Mouse (Mus musculus) heart, embryonic 13.5 days (tissue): ENCODE data around the gene Fam13c. TPM values are rescaled to one million over a fixed set of nuclear protein-coding genes. Genes with fewer than 3 reads are reported as not detected.
A peak's percentile ranks its signal among the peaks of the same experiment; 100 is the strongest.

Experiments used
- ATAC-seq: fragments of 200-750 bp; cut with Nextera tagmentation; 2 replicates; pipeline ENCODE4 v1.8.0; 2017; ENCODE audit warnings: moderate TSS enrichment; ENCODE audit not compliant: insufficient number of reproducible peaks, low FRiP score, low TSS enrichment; ENCODE audit errors: extremely low read depth
- H3K27ac ChIP-seq: fragments of 300-500 bp; sonication (generic); replicated peaks from 2 replicates; pipeline ENCODE4 v1.5.1; 2015; ENCODE audit warnings: moderate library complexity, mild to moderate bottlenecking, inconsistent platforms
- H3K27me3 ChIP-seq: fragments of 300-500 bp; sonication (generic); replicated peaks from 2 replicates; pipeline ENCODE4 v1.6.1; 2015; ENCODE audit warnings: mild to moderate bottlenecking, inconsistent platforms
- H3K36me3 ChIP-seq: fragments of 300-500 bp; sonication (generic); 2 replicates; pipeline ENCODE4 v1.6.1; 2015; ENCODE audit warnings: mild to moderate bottlenecking, inconsistent platforms
- H3K4me1 ChIP-seq: fragments of 300-500 bp; sonication (generic); 2 replicates; pipeline ENCODE4 v1.6.1; 2015; ENCODE audit warnings: inconsistent platforms
- H3K4me2 ChIP-seq: fragments of 300-500 bp; sonication (generic); 2 replicates; pipeline ENCODE4 v1.6.1; 2015; ENCODE audit warnings: inconsistent platforms, mild to moderate bottlenecking, moderate library complexity
- H3K4me3 ChIP-seq: fragments of 300-500 bp; sonication (generic); 2 replicates; pipeline ENCODE4 v1.5.1; 2015; ENCODE audit warnings: moderate library complexity, mild to moderate bottlenecking, inconsistent platforms
- H3K9ac ChIP-seq: fragments of 300-500 bp; sonication (generic); 2 replicates; pipeline ENCODE4 v1.6.1; 2015; ENCODE audit warnings: inconsistent platforms, mild to moderate bottlenecking, moderate library complexity
- H3K9me3 ChIP-seq: fragments of 300-500 bp; sonication (generic); 2 replicates; pipeline ENCODE4 v1.6.1; 2016; ENCODE audit warnings: inconsistent platforms
- WGBS: fragments of 180-500 bp; shearing (Covaris S2); methylation state at CpG from one replicate; pipeline ENCODE4 v1.1.7; 2015; ENCODE audit warnings: mixed read lengths; 5-methylcytosine and 5-hydroxymethylcytosine counted together
- polyA plus RNA-seq: library from polyadenylated mRNA; unstranded; fragments of >200 nt; fragmentation: Nextera tagmentation; extraction: Ambion mirVana; gene quantifications from 2 replicates; pipeline ENCODE4 v1.2.1, GENCODE M21; 2015

The Fam13c gene
- polyA plus RNA-seq, 1 experiment from 2014 or later: 9.5 TPM

DNA sequence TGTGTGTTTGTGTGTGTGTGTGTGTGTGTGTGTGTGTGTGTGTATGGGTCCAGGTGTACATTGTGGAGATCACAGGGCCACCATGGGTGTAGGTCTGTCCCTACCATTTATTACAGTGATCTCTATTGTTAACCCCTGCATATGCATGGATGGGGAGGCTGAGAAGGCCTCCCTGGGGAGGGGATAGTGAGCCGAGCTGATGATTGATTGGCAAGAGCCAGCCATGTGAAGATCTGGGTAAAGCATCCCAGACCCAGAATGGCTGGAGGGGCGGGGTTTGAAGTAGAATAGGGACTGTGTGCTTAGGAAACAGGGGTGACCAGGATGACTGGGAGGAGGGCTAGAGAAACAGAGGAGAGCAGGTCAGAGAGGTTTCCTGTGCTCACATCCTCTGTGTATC, 58.0 kb downstream of the Fam13c start:
- no peak overlapping the region for H3K4me3 ChIP-seq
- no peak for ATAC-seq
- peaks cover 19% of the 10 kb centered on the region for H3K4me1 ChIP-seq
- no peak overlapping the region for H3K4me2 ChIP-seq
- 43% methylated on average over 2 of the region's 2 CpGs for WGBS
- H3K9ac ChIP-seq: no peak overlapping the region
- H3K27ac ChIP-seq: no peak overlapping the region
- H3K36me3 ChIP-seq: peaks cover 5% of the 10 kb centered on the region; the same call in 1 of the 2 replicates
- H3K9me3 ChIP-seq: peaks cover 3% of the 10 kb centered on the region; the same call in 1 of the 2 replicates
- H3K27me3 ChIP-seq: no peaks in the 10 kb centered on the region

DNA sequence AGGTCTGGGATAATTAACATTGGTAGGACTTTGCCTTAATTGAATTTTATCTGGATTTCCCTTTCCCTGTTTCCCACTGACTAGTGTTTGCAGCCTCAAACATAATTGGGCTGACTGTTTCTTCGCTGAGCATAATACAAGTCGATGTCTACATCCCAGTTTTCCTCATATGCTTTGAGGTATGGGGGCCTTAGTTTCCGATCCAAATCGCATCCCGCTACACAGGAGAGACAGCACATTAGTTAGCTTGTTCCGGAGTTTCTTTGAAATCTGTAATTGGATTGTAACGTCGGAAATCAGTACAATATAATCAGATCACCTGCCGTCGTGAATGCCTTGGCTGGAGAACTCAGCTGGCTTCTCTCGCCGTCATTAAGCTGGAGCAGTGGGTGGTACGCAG, 59.0 kb downstream of the Fam13c start:
- ATAC-seq: no peak
- peaks cover 3% of the 10 kb centered on the region; the same call in 1 of the 2 replicates for H3K9me3 ChIP-seq
- no peak overlapping the region for H3K9ac ChIP-seq
- H3K27ac ChIP-seq: no peak overlapping the region
- peaks cover 5% of the 10 kb centered on the region; the same call in 1 of the 2 replicates for H3K36me3 ChIP-seq
- no peaks in the 10 kb centered on the region for H3K27me3 ChIP-seq
- 50% methylated on average over 13 of the region's 13 CpGs for WGBS
- peaks cover 12% of the 10 kb centered on the region for H3K4me1 ChIP-seq
- no peak overlapping the region for H3K4me3 ChIP-seq
- no peak overlapping the region for H3K4me2 ChIP-seq

DNA sequence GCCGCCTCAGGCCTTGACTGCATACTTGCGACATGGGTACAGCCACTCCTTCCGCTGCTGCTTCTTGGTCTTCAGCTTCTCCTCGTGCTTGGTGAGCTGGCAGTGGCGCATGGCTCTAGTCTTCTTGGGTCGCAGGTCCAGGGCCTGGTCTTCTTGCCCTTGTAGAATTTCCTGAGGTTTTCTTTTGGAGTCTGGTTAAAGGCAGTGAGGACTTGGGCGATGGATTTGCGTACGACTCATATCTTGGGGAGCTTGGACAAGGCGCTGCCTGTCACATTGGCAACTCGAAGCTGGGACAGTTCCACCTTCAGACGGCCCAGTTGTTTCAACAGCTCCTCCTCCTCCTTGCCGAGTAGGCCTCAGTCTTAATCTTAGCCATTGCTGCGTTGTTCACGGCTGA, 64.6 kb downstream of the Fam13c start:
- H3K27me3 ChIP-seq: no peaks in the 10 kb centered on the region
- no peak for ATAC-seq

DNA sequence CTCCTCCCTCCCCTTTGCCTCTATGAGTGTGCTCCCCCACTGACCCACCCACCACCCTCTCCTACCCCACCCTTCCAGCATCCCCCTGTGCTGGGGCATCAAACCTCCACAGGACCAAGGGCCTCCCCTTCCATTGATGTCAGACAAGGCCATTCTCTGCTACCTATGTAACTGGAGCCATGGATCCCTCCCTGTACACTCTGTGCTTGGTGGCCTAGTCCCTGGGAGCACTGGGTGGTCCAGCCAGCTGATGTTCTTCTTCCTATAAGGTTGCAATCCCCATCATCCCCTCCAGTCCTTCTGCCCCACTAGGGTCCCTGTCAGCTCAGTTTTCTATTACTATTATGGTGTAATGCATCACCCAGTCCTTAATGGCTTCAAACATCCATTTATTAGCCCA, 65.1 kb downstream of the Fam13c start:
- H3K9me3 ChIP-seq: peaks cover 9% of the 10 kb centered on the region; the same call in 1 of the 2 replicates
- no peak overlapping the region for H3K4me3 ChIP-seq
- H3K27ac ChIP-seq: no peak overlapping the region
- H3K4me2 ChIP-seq: no peak overlapping the region
- H3K4me1 ChIP-seq: peaks cover 4% of the 10 kb centered on the region; the same call in 1 of the 2 replicates
- peaks cover 13% of the 10 kb centered on the region; the same call in 1 of the 2 replicates for H3K36me3 ChIP-seq
- no peaks in the 10 kb centered on the region for H3K27me3 ChIP-seq
- H3K9ac ChIP-seq: no peak overlapping the region
- no peak for ATAC-seq

More for the DNA sequence above, 64.6 kb downstream of the Fam13c start:
- H3K4me3 ChIP-seq: no peak overlapping the region
- no peak overlapping the region for H3K4me2 ChIP-seq
- H3K36me3 ChIP-seq: peaks cover 13% of the 10 kb centered on the region; the same call in 1 of the 2 replicates
- peaks cover 9% of the 10 kb centered on the region; the same call in 1 of the 2 replicates for H3K9me3 ChIP-seq
- WGBS: 75% methylated on average over 15 of the region's 15 CpGs
- no peak overlapping the region for H3K9ac ChIP-seq
- H3K4me1 ChIP-seq: peaks cover 4% of the 10 kb centered on the region; the same call in 1 of the 2 replicates
- H3K27ac ChIP-seq: no peak overlapping the region

DNA sequence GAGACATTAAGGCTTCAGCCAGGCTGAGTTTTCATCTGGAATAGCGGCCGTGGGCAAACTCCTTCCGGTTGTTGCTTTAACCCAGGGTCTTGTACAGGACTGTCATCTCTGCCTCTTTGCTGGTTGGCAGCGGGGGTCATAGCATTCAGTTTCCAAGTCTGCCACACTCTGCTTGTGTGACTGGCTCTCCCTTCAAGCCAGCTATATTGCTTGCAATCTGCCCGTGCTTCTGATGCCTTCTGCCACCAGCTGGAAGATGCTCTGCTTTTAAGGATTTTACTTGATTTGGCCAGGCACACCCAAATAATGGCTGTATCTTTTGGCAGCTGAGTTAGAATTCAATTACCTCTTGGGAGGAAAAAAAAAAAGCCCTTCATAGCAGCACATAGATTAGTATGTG, 65.6 kb downstream of the Fam13c start:
- Histone ChIP-seq H3K27me3 (no peaks in the 10 kb centered on the region), H3K9me3 (peaks cover 9% of the 10 kb centered on the region; the same call in 1 of the 2 replicates), H3K4me1 (peaks cover 4% of the 10 kb centered on the region; the same call in 1 of the 2 replicates), H3K4me2 (no peak overlapping the region), H3K27ac (no peak overlapping the region), H3K9ac (no peak overlapping the region), H3K4me3 (no peak overlapping the region), H3K36me3 (peaks cover 13% of the 10 kb centered on the region; the same call in 1 of the 2 replicates)
- 76% methylated on average over 5 of the region's 5 CpGs for WGBS
- no peak for ATAC-seq

DNA sequence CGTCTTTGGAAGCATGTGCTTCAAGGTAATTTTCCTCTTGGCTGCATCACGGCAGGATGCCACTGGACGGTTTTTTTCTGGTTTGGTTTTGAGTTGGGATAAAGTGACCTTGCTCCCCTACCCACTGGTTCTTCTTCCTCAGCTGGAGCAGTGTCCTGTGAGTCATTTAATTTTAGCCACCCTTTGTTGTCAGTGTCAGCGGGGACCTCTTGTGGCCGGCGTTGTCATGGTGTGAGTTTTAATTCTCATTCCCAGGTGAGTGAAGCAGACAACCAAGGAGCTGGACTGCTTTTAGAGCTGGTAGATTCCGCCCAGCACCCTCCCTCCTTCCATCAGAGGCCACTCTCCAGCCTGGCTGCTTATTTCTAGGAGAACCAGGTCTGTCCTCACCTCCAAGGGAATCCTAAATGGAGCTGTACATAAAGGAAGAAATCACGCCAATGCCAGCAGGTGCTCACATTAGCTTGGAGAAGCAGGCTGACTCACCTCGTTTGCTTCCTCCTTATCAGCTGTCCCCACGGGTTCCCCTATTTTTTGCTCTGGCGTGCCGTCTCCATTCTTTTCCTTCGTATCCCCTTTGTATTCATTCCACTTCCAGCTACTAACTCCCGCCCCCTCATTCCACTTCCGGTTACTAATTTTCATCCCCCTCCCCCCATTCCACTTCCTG, 66.4 kb downstream of the Fam13c start:
- H3K9me3 ChIP-seq: peaks cover 9% of the 10 kb centered on the region; the same call in 1 of the 2 replicates
- 49% methylated on average over 15 of the region's 15 CpGs for WGBS
- H3K9ac ChIP-seq: no peak overlapping the region
- ATAC-seq: no peak
- no peak overlapping the region for H3K4me3 ChIP-seq
- no peaks in the 10 kb centered on the region for H3K27me3 ChIP-seq
- no peak overlapping the region for H3K27ac ChIP-seq
- H3K4me1 ChIP-seq: peaks cover 4% of the 10 kb centered on the region; the same call in 1 of the 2 replicates
- H3K4me2 ChIP-seq: no peak overlapping the region
- H3K36me3 ChIP-seq: peaks cover 13% of the 10 kb centered on the region; the same call in 1 of the 2 replicates

DNA sequence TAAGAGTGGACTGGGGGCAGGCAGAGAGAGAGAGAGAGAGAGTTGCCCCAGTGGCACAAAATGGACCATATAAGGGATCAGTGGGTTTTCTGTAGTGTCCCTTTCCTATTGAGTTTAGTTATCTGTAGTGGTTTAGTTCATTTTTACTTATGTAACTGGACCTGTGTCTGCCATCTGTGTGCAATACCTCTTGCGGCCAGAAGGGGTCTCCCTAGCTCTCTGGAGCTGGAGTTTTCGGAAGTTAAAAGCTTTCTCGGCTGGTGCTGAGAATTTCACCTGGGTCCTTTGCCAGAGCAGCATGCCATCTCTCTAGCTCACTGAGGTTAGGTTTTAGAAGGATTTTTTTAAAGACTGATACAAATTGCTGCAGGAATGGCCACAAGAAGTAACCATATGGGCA, 67.6 kb downstream of the Fam13c start:
- no peak overlapping the region for H3K9ac ChIP-seq
- peaks cover 4% of the 10 kb centered on the region; the same call in 1 of the 2 replicates for H3K4me1 ChIP-seq
- H3K9me3 ChIP-seq: peaks cover 6% of the 10 kb centered on the region; the same call in 1 of the 2 replicates
- H3K27me3 ChIP-seq: no peaks in the 10 kb centered on the region
- no peak overlapping the region for H3K4me2 ChIP-seq
- ATAC-seq: no peak
- H3K36me3 ChIP-seq: peaks cover 8% of the 10 kb centered on the region; the same call in 1 of the 2 replicates
- H3K4me3 ChIP-seq: no peak overlapping the region
- no peak overlapping the region for H3K27ac ChIP-seq
- WGBS: 79% methylated on average over 3 of the region's 3 CpGs

DNA sequence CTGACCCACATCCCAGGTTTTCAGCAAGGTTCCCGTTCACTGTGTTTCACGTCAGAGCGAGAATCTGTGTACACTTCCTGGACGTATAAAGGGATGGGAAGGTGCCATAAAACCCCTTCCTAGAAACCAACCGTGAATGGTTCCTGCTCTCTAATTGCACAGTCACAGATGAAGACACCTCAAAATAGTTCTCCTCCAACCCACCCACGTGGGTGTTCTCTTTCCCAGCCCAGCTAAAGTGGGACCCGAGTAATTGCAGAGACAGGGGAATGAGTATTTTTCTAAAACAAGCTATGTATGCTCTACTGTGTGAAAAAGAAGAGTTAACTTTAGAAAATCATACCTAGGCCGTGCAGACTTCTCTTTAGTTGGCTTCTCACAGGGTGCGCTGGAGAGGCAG, 74.6 kb downstream of the Fam13c start:
- no peaks in the 10 kb centered on the region for H3K9me3 ChIP-seq
- no peaks in the 10 kb centered on the region for H3K36me3 ChIP-seq
- WGBS: 80% methylated on average over 9 of the region's 9 CpGs
- H3K4me3 ChIP-seq: no peak overlapping the region
- no peak overlapping the region for H3K4me2 ChIP-seq
- peaks cover 8% of the 10 kb centered on the region; the same call in 1 of the 2 replicates for H3K27me3 ChIP-seq
- no peak overlapping the region for H3K27ac ChIP-seq
- H3K9ac ChIP-seq: no peak overlapping the region
- H3K4me1 ChIP-seq: peaks cover 6% of the 10 kb centered on the region
- no peak for ATAC-seq

DNA sequence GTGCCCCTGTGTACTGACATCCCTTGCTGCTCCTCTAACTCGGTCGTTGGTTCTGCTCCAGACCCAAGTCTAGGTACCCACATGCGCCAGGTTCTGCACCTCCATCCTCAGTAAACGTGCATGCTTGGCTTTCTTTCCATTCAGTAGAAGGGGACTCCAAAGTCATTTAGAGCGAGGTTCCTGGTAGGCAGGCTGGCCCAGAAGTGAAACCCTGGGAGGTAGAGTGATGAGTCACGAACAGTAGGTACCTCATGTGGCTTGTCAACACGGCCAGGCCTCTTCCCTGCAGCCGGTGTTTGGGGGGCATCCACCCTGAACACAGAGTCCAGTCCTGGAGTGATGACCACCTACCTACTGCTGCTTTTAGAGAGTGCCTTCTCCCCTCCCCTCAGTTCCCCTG, 76.4 kb downstream of the Fam13c start:
- Histone ChIP-seq H3K27ac (no peak overlapping the region), H3K9ac (no peak overlapping the region), H3K9me3 (no peaks in the 10 kb centered on the region), H3K4me2 (no peak overlapping the region), H3K4me3 (no peak overlapping the region), H3K36me3 (no peaks in the 10 kb centered on the region), H3K27me3 (peaks cover 8% of the 10 kb centered on the region; the same call in 1 of the 2 replicates), H3K4me1 (peaks cover 21% of the 10 kb centered on the region)
- no peak for ATAC-seq
- WGBS: 81% methylated on average over 8 of the region's 8 CpGs

DNA sequence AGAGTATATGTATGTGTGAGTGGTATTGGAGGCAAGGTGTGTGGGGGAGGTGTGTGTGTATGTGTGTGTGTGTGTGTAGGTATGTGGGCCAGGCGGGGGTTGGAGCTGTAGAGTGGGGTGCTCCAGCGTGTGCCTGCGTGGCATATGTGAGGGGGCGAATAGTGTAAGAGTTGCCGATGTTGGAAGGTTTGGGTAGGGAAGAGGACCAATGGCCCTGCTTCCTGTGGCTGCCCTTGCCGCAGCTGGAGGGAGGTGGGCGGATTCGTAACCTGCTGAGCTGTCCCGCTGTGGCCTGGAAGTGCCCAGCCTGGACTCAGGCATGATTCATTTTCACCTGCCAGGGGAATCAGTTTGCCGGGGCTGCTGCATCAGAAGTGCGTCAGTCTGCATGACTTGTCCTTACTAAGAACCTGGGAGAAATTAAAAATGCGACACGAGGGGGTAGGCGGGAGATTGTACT, 79.4 kb downstream of the Fam13c start:
- H3K9ac ChIP-seq: peak overlapping the region; percentile 64
- no peak for ATAC-seq
- WGBS: 11% methylated on average over 14 of the region's 14 CpGs

DNA sequence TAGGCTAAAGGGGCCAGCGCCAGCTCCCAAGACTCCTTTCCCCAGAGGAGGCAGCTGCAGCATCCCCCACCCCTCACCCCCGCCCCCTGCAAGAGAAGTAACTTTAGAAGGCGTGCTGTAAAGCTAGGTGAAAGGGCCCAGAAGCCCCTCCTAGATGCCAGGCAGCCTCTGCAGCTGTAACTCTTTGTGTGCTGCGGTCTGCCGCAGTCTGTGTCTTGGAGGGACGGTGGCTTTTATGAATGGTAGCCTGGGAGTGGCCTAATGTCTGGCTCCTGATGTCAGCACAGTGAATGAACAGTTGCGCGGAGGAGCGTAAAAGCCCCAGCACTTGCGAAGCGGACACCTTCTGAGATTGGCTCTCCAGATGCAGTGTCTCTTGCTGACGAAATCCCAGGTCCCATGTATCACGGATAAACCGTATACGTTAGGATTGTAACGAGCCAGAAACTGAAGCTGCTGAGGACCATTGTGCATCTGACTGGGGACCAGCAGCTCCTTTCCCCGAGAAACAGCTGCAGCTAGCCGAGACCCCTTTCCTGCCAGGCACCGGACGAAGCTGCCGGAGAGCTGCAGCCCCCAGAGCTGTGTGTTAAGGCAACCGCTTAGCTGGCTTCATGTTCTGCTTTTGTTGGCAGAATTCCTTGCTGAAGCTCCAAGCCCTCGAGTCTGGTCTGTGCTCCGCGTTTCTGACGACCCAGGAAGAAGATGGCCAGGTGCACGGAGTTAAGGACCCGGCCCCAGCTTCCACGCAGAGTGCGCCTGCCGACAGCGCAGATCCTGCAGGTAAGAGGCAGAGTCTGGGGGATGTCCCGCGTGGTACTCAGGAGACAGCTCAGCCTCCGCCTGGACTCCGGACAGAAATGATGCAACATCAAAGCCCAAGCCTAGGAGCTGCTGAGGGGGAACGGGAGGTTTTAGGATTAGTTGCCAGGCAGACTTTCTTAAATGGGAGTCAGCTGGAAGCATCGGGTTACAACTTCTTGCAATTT, 80.2 kb downstream of the Fam13c start:
- Histone ChIP-seq H3K4me2 (peak overlapping the region; percentile 94), H3K9me3 (peaks cover 2% of the 10 kb centered on the region), H3K27me3 (peaks cover 8% of the 10 kb centered on the region; the same call in 1 of the 2 replicates), H3K4me3 (peak overlapping the region; percentile 51), H3K4me1 (peaks cover 23% of the 10 kb centered on the region), H3K9ac (peak overlapping the region; percentile 64), H3K36me3 (peaks cover 15% of the 10 kb centered on the region), H3K27ac (peak overlapping the region; percentile 6)
- 1% methylated on average over 38 of the region's 38 CpGs for WGBS
- ATAC-seq: no peak; the same call in 1 of the 2 replicates

More for the DNA sequence above, 79.4 kb downstream of the Fam13c start:
- peaks cover 23% of the 10 kb centered on the region for H3K4me1 ChIP-seq
- H3K27me3 ChIP-seq: peaks cover 8% of the 10 kb centered on the region; the same call in 1 of the 2 replicates
- peaks cover 9% of the 10 kb centered on the region for H3K36me3 ChIP-seq
- peak overlapping the region; percentile 6; the same call in 1 of the 2 replicates for H3K27ac ChIP-seq
- H3K4me3 ChIP-seq: peak overlapping the region; percentile 51
- H3K4me2 ChIP-seq: peak overlapping the region; percentile 94
- no peaks in the 10 kb centered on the region for H3K9me3 ChIP-seq
